Mouse (Mus musculus) midbrain, embryonic 10.5 days (tissue): ENCODE measurements around the gene Nr3c2. TPM values are rescaled to one million over a fixed set of nuclear protein-coding genes. Genes with fewer than 3 reads are reported as not detected.

Experiments
- DNase-seq: peaks from one replicate; pipeline ENCODE4 v3.0.0-alpha.2; 2017; ENCODE audit warnings: low spot score
- H3K27ac ChIP-seq: fragments of 300-500 bp; sonication (generic); replicated peaks from 2 replicates; pipeline ENCODE4 v1.5.1; 2016; ENCODE audit warnings: mild to moderate bottlenecking
- H3K27me3 ChIP-seq: fragments of 300-500 bp; sonication (generic); 2 replicates; pipeline ENCODE4 v1.6.1; 2016; ENCODE audit warnings: low read depth, mild to moderate bottlenecking; ENCODE audit not compliant: poor library complexity, severe bottlenecking
- H3K36me3 ChIP-seq: fragments of 300-500 bp; sonication (generic); 2 replicates; pipeline ENCODE4 v1.6.1; 2016; ENCODE audit warnings: mild to moderate bottlenecking, moderate library complexity
- H3K4me1 ChIP-seq: fragments of 300-500 bp; sonication (generic); 2 replicates; pipeline ENCODE4 v1.6.1; 2016
- H3K4me3 ChIP-seq: fragments of 300-500 bp; sonication (generic); 2 replicates; pipeline ENCODE4 v1.5.1; 2016; ENCODE audit warnings: mild to moderate bottlenecking, moderate library complexity
- H3K9me3 ChIP-seq: fragments of 300-500 bp; sonication (generic); replicated peaks from 2 replicates; pipeline ENCODE4 v1.6.1; 2016; ENCODE audit warnings: mild to moderate bottlenecking
- WGBS: fragments of 180-500 bp; shearing (Covaris S2); methylation state at CpG from one replicate; pipeline ENCODE4 v1.1.7; 2016; 5-methylcytosine and 5-hydroxymethylcytosine counted together
- polyA plus RNA-seq: library from polyadenylated mRNA; unstranded; fragments of >200 nt; fragmentation: Nextera tagmentation; extraction: Ambion mirVana; gene quantifications from 2 replicates; pipeline ENCODE4 v1.2.1, GENCODE M21; 2016

Gene Nr3c2
- polyA plus RNA-seq, 1 experiment from 2014 or later, result 0.26 TPM

DNA sequence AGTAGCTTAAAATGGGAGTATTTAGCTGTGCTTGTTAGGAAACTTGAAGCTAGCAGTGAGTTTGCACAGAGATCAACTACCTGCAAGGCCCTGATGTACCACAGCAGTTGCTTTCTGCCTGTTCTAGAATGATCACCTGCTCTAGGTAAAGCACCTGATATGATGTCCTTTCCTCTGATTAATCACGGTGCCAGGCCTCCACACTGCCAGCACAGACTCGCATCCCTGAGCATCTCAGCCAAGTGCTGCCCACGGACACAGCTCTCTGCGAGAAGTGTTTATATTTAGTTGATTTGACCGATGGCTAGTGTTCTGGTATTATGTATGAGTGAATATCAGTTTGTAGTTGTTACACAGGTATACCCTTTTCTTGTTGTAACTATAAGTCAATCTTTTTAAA lies 147.0 kb downstream of the Nr3c2 start:
- H3K4me3 ChIP-seq, result no peak overlapping the region
- H3K9me3 ChIP-seq, result no peaks in the 10 kb centered on the region
- no peak overlapping the region for H3K27ac ChIP-seq
- H3K36me3 ChIP-seq, result no peaks in the 10 kb centered on the region
- no peaks in the 10 kb centered on the region for H3K27me3 ChIP-seq
- H3K4me1 ChIP-seq, result no peaks in the 10 kb centered on the region
- 92% methylated on average over 5 of the region's 5 CpGs for WGBS
- no peak for DNase-seq

DNA sequence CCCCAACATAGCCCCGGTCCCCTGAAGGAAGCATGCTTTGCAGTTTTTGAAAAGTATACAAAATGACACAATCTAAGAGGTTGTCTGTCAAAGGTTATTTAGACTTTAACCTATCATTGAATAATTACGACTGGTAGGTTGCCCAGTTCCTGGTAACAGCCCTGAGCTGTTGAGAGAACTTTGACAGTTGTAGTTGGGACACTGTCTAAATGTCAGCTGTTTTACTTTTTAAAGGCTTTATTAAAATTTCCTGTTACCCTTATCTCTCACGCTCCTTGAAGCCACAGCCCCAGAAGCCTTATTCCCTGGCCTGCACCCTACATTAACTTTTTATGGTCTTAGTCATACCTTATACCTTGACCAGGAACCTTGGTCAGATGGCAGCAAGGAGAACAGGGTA lies 147.5 kb downstream of the Nr3c2 start:
- Histone ChIP-seq H3K4me3 (no peak overlapping the region), H3K36me3 (no peaks in the 10 kb centered on the region), H3K4me1 (no peaks in the 10 kb centered on the region), H3K27ac (no peak overlapping the region), H3K9me3 (no peaks in the 10 kb centered on the region), H3K27me3 (no peaks in the 10 kb centered on the region)
- WGBS, result 85% methylated on average over 3 of the region's 3 CpGs
- no peak for DNase-seq

DNA sequence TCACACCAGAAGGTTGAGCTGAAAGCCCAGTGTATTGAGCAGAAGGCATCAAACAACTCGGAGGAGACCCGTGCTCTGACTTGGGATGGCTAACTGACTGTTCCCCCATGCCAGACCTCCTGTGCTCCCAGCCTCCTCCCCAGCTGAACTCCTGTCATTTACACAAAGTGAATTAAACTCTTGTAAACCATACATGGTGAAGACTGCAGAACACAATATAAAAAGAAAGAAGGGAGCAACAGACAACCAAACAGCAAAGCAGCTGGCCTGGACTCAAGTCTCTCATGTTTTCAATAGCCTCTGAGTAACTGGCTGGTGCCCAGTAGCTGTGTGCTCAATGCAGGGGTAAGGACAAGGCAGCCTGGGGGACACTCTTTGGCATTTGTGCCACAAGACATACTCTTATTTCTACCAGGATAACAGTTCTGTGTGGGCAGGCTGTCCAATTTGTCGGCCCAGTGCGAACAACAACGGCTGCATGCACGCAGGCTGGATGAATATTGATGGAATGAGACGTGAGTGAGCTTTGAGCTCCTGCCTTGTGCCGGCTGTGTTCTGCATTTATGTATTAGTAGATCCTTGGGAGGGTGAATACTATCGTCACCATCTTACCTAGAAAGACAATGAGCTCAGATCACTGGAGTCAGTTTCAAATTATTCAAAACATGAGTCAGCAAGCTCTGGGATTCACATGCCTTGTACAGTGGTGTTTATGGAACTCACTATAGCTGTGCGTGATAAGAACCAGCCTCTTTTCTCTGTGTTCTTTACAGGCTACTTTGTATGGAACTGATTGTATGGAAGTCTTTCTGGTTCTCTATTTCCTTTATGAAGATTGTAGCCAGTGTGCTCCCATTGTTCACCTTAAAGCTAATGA lies 152.4 kb downstream of the Nr3c2 start:
- 90% methylated on average over 10 of the region's 10 CpGs for WGBS
- no peaks in the 10 kb centered on the region for H3K9me3 ChIP-seq
- no peaks in the 10 kb centered on the region for H3K4me1 ChIP-seq
- H3K27me3 ChIP-seq, result no peaks in the 10 kb centered on the region
- DNase-seq, result no peak
- no peaks in the 10 kb centered on the region for H3K36me3 ChIP-seq
- H3K4me3 ChIP-seq, result no peak overlapping the region
- no peak overlapping the region for H3K27ac ChIP-seq

DNA sequence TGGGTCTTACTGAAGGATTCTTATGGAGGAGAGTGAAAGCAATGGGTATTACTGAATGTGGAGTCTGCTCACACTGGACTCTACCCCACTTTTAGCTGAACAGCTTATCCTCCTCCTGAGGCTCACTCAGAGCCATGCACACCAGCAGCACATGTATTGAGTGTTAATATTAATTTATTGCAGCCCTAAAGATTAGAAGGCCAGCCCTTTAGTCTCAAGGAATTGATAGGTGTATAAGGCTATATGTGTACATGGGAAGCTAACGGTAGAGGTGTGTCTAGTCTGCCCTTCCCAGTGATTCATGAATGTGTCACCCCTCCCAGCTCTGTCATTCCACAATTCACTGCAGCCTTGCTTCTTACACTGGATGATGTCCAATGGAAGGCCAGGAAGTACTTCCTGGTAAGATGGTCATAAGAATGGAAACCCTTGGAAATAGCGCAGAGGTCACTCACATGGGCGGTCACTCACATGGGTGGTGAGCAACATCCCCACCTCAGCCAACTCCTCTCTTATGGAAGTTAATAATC lies 156.3 kb downstream of the Nr3c2 start:
- Histone ChIP-seq H3K27me3 (no peaks in the 10 kb centered on the region), H3K4me3 (no peak overlapping the region), H3K4me1 (no peaks in the 10 kb centered on the region), H3K27ac (no peak overlapping the region), H3K36me3 (no peaks in the 10 kb centered on the region), H3K9me3 (no peaks in the 10 kb centered on the region)
- DNase-seq, result no peak
- WGBS, result 97% methylated on average over 3 of the region's 3 CpGs

DNA sequence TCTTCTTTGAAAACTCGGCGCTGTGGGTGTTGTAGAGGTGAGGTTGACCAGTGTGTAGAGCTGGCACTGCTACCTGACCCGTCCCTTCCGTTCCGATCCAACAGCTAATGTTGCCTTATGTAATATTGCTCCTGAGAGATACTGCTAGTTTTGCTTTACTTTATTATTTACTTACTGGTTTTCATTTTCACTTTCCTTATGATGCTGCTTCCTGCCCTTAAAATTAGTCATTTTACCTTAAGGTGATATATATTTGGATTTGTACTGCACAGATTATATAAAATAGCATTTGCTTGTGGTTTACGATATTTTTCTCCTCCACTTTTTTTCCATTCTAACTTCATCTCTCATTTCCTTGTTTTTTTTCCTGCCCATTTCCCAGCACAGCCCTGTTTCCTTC lies 157.6 kb downstream of the Nr3c2 start:
- Histone ChIP-seq H3K4me3 (no peak overlapping the region), H3K4me1 (no peaks in the 10 kb centered on the region), H3K36me3 (no peaks in the 10 kb centered on the region), H3K9me3 (no peaks in the 10 kb centered on the region), H3K27ac (no peak overlapping the region), H3K27me3 (no peaks in the 10 kb centered on the region)
- WGBS, result 95% methylated on average over 6 of the region's 6 CpGs
- DNase-seq, result no peak

DNA sequence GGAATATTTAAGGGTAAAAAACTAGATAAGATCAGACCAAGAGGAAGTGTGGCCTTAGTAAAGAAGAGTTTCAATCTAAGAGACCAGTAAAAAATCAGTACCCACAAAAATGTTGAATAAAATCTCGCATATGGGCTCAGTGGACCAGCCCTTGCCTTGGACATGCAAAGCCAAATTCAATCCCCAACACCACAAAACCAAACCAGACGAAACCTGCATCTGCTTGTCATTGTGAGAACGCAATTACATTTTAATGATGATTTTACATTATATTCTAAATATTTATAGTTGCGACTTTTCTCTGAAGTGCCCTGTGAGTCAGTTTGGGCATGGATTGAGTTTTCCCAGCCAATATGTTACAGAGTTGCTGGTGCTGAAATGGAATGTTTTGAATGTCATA lies 183.4 kb downstream of the Nr3c2 start:
- DNase-seq, result no peak
- 93% methylated on average over 4 of the region's 4 CpGs for WGBS
- H3K9me3 ChIP-seq, result no peaks in the 10 kb centered on the region

DNA sequence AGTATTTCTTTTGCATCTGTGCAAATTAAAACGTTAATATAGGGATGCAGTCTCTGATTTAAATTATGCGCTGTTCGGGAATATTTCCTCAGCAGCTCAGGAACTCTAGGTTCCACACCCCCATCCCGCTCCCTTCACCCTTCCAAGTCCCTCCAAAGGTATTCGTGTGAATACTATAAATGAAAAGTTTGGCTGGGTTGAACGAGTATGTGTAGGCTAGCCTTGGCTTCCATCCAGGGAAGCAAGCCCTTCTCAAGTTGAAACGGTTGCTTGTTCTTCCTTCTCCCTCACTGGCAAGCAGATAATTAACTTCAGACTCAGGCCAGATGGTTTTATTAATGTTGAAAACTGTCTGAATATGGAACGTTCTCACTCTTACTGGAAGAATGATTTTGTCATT lies 186.8 kb downstream of the Nr3c2 start:
- no peak for DNase-seq
- no peaks in the 10 kb centered on the region for H3K9me3 ChIP-seq

More for the DNA sequence above, 183.4 kb downstream of the Nr3c2 start:
- H3K27ac ChIP-seq, result no peak overlapping the region
- H3K4me1 ChIP-seq, result no peaks in the 10 kb centered on the region
- no peak overlapping the region for H3K4me3 ChIP-seq
- no peaks in the 10 kb centered on the region for H3K36me3 ChIP-seq
- no peaks in the 10 kb centered on the region for H3K27me3 ChIP-seq

DNA sequence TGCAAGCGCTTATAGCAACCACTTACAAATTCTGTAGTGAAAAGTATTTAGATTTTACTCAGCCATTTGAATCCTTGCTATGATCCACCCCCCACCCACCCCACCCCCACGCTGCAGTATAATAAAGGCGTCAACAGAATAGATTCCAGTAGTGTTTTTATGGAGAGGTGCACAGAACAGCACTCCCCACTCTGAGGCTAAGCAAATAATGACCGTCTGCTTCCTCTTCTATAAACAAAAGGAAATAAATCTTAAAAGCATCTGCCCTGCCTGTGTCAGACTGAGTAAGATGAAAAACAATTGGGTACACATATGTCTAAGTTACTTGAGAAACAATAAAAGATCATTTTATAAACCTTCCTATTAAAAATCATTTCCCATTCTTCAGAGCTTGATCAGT lies 197.5 kb downstream of the Nr3c2 start:
- no peak overlapping the region for H3K4me3 ChIP-seq
- no peaks in the 10 kb centered on the region for H3K9me3 ChIP-seq
- H3K4me1 ChIP-seq, result no peaks in the 10 kb centered on the region
- H3K27me3 ChIP-seq, result no peaks in the 10 kb centered on the region
- H3K36me3 ChIP-seq, result no peaks in the 10 kb centered on the region
- 69% methylated on average over 4 of the region's 4 CpGs for WGBS
- no peak for DNase-seq
- no peak overlapping the region for H3K27ac ChIP-seq

More for the DNA sequence above, 186.8 kb downstream of the Nr3c2 start:
- Histone ChIP-seq H3K27me3 (no peaks in the 10 kb centered on the region), H3K36me3 (no peaks in the 10 kb centered on the region), H3K27ac (no peak overlapping the region), H3K4me3 (no peak overlapping the region), H3K4me1 (no peaks in the 10 kb centered on the region)
- 93% methylated on average over 8 of the region's 8 CpGs for WGBS

DNA sequence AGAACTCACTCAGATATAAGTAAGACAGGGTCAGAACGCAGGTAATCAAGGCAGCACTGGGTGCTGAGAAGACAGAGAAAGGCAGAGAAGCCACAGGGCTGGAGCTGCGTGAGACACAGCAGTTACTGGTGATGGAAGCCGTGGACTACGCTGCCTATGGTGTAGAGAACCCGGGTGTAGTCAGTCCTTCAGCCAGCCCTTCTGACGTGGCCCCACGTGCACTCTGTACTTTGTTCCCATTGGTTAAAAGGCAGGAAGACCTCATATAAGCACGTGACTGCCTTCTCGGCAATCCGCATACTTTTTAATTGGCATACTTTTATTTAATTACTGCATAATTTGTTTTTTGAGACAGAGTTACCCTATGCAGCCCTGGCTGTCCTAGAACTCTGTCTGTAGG lies 198.9 kb downstream of the Nr3c2 start:
- no peaks in the 10 kb centered on the region for H3K36me3 ChIP-seq
- H3K27ac ChIP-seq, result no peak overlapping the region
- H3K4me1 ChIP-seq, result no peaks in the 10 kb centered on the region
- no peaks in the 10 kb centered on the region for H3K9me3 ChIP-seq
- H3K27me3 ChIP-seq, result no peaks in the 10 kb centered on the region
- no peak for DNase-seq
- H3K4me3 ChIP-seq, result no peak overlapping the region
- 86% methylated on average over 10 of the region's 10 CpGs for WGBS

DNA sequence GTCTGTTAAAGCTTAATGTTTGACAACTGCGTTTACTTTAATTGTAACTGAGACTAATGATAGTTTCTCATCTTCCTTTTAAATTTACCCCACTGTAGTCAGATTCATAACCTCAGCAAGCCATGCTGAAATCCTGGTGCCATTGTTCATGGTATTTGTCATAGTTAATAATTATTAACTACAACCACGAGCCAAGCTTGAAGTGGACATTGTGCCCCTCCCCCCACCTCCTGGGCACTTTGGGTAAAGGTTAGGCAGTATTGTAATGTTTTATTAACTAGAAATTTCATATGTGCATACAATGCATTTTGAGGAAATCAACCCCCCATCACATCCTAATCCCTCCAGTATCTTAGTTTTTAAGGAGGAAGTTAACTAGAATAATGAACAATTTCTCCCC lies 201.1 kb downstream of the Nr3c2 start:
- no peak for DNase-seq
- WGBS, result 87% methylated on average over 2 of the region's 2 CpGs
- Histone ChIP-seq H3K4me1 (no peaks in the 10 kb centered on the region), H3K4me3 (no peak overlapping the region), H3K27me3 (no peaks in the 10 kb centered on the region), H3K9me3 (no peaks in the 10 kb centered on the region), H3K27ac (no peak overlapping the region), H3K36me3 (no peaks in the 10 kb centered on the region)

DNA sequence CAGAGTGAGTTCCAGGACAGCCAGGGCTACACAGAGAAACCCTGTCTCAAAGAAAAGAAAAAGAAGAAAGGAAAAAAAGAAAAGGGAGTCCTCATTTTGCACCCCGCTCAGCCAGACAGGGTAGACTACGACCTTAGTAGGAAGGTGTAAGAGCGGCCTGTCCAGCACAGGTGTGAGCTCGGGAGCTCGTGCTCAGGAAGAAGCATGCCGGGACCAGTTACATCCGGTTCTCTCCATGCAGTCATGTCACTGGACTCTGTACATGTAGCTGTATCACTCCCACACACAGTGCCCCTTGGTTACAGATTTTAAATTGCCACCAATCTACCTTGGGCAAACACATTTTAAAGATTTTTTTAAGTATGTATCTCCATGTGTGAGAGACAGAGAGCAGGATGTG lies 203.6 kb downstream of the Nr3c2 start:
- no peaks in the 10 kb centered on the region for H3K4me1 ChIP-seq
- H3K27ac ChIP-seq, result no peak overlapping the region
- no peak overlapping the region for H3K4me3 ChIP-seq
- no peaks in the 10 kb centered on the region for H3K9me3 ChIP-seq
- H3K27me3 ChIP-seq, result no peaks in the 10 kb centered on the region
- no peak for DNase-seq
- H3K36me3 ChIP-seq, result no peaks in the 10 kb centered on the region
- WGBS, result 96% methylated on average over 7 of the region's 7 CpGs

DNA sequence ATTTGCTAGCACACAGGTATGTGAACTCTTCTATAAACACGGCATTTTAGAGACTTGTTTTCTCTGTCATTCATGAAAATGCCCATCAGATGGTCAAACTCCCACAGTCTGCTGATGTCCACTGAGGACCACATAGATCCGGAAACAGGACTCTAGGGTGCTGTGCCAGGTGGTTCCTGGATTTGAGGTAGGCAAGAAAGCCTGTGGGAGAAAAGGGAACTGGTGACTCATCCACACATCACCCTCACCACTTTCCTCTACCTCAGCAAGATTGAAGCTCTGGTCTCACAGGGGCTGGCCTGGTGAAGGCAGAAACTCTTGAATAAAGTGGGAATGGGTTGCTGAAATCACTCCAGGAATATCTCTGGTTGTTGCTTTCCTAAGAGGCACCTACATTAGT lies 213.5 kb downstream of the Nr3c2 start:
- WGBS, result 86% methylated on average over 2 of the region's 2 CpGs
- no peaks in the 10 kb centered on the region for H3K4me1 ChIP-seq

DNA sequence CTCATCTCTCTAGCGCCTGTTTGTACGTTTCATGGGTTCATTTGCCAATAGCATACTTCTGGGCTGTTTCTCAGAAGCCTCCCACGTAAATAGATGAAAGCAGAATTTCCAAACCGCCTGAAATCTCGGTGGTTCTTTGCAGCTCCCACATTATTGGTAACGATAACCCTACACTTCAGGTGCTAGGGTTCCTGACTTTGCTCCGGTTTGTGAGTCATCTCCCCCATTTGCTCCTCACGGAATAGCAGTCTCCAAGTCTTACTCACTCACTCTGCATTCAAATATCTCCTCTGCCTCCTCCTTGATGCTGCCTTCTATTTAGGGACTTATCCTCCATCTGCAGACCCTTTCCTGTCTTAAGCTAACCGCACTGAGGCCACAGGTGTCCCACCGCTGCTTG lies 215.5 kb downstream of the Nr3c2 start:
- no peak overlapping the region for H3K27ac ChIP-seq
- H3K27me3 ChIP-seq, result no peaks in the 10 kb centered on the region
- DNase-seq, result no peak
- no peaks in the 10 kb centered on the region for H3K9me3 ChIP-seq
- H3K36me3 ChIP-seq, result no peaks in the 10 kb centered on the region
- WGBS, result 88% methylated on average over 10 of the region's 10 CpGs
- H3K4me1 ChIP-seq, result no peaks in the 10 kb centered on the region
- H3K4me3 ChIP-seq, result no peak overlapping the region

More for the DNA sequence above, 213.5 kb downstream of the Nr3c2 start:
- H3K27ac ChIP-seq, result no peak overlapping the region
- DNase-seq, result no peak
- H3K4me3 ChIP-seq, result no peak overlapping the region
- H3K9me3 ChIP-seq, result no peaks in the 10 kb centered on the region
- H3K27me3 ChIP-seq, result no peaks in the 10 kb centered on the region
- H3K36me3 ChIP-seq, result no peaks in the 10 kb centered on the region
